Mouse (Mus musculus) embryonic fibroblast, embryonic 13.5 days (primary cell): ENCODE measurements around the gene Etl4.

Experiments
- CTCF ChIP-seq: IDR thresholded peaks from 2 replicates; pipeline ENCODE4 v1.5.1; 2011; ENCODE audit warnings: mild to moderate bottlenecking, control low read depth, low read length, moderate library complexity, borderline replicate concordance; ENCODE audit not compliant: insufficient read depth
- POLR2A ChIP-seq: IDR thresholded peaks from 2 replicates; pipeline ENCODE4 v1.6.1; 2011; ENCODE audit warnings: low read depth, mild to moderate bottlenecking, control low read depth, low read length, moderate library complexity

DNA sequence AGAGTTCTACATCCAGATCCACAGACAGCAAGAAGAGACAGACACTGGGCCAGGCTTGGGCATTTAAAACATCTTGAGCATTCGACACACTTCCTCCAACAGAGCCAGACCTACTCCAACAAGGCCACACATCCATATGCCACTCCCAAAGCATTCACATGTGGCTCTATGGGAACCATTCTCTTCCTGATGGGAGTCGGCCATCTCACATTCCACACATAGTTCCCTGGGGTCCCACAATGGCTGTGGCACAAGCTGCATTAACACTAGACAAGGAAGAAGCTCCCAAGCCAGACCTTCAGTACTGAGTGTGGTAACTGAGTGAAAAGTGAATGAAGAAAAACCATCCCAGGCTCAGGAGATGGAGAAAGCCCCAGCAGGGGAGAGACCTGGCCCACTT, 584.2 kb downstream of the Etl4 start:
- no peak for TF ChIP-seq POLR2A
- TF ChIP-seq CTCF: no peak
